Mouse (Mus musculus) heart, postnatal 0 days (tissue): Measurements from ENCODE around the gene Pea15a.

Experiments used
- CTCF ChIP-seq: IDR thresholded peaks from 2 replicates; pipeline ENCODE4 v1.5.1; 2016; ENCODE audit warnings: antibody characterized with exemption, control low read depth, low read depth
- EP300 ChIP-seq: IDR thresholded peaks from 2 replicates; pipeline ENCODE4 v1.6.1; 2016; ENCODE audit warnings: antibody characterized with exemption, low read depth

DNA sequence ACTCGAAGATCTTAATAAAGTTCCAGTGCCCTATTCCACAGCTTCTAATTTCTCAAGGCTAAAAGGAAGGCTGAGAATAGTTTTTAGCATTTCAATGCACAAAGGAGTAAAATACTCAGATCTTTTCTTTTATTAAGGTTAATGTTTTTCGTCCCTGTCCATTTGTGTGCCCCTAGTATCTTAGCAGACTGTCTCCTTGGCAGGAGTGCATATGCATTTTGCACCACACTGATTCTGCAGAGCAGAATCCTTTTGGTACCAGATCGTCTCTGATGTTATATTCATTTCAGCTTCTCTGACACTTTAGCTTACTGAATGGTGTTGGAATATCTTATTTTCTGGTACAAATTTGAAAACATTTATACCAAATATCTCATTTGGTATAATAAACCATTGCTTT, 24.8 kb downstream of the Pea15a start:
- TF ChIP-seq CTCF (no peak), EP300 (no peak)
